Mouse (Mus musculus): Measurements from ENCODE around the gene Fam193a. TPM values are rescaled to one million over a fixed set of nuclear protein-coding genes. Genes with fewer than 3 reads are reported as not detected.

The Fam193a gene
- polyA plus RNA-seq, 1 experiment = 130 TPM

DNA sequence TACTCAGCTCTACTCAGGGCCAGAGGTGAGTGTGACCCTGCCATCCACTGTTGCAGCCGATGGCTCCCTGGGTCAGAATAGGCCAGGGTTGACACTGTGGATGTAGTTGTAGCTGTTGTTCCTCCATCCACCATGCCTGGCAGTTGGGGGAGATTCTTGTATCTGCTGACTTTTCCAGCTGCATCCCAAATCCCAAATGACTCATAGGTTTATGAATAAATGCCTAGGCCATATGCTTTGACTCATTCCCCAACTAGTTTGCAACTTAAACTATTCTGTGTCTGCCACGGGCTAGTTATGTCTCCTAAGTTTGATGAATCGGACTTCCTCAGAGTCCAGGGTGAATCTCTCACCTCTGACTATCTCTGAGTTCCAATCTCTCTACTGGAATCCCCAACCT is 9.5 kb upstream of the Fam193a start:
- no peak for DNase-seq
- 96% methylated on average over 3 of the region's 3 CpGs for WGBS
- Histone ChIP-seq H3K36me3 (ENCODE audit: control insufficient read depth, insufficient read depth, low read length) (peaks cover 20% of the 10 kb centered on the region), H3K27me3 (ENCODE audit: control insufficient read depth, insufficient read depth, low read length) (no peaks in the 10 kb centered on the region), H3K27ac (ENCODE audit: control insufficient read depth, insufficient read depth, low read length) (no peak overlapping the region), H3K4me3 (ENCODE audit: control insufficient read depth, insufficient read depth, low read length) (no peak overlapping the region), H3K4me1 (replicated peaks; ENCODE audit: control insufficient read depth, insufficient read depth, low read length) (no peaks in the 10 kb centered on the region)
- no peak for TF ChIP-seq POLR2A (IDR thresholded peaks at IDR 0.05; ENCODE audit: control insufficient read depth, extremely low read depth, insufficient read depth, low read length, poor library complexity)
- TF ChIP-seq CTCF (IDR thresholded peaks at IDR 0.05; ENCODE audit: borderline replicate concordance, control insufficient read depth, extremely low read depth, insufficient read depth, low read length, poor library complexity) = no peak

DNA sequence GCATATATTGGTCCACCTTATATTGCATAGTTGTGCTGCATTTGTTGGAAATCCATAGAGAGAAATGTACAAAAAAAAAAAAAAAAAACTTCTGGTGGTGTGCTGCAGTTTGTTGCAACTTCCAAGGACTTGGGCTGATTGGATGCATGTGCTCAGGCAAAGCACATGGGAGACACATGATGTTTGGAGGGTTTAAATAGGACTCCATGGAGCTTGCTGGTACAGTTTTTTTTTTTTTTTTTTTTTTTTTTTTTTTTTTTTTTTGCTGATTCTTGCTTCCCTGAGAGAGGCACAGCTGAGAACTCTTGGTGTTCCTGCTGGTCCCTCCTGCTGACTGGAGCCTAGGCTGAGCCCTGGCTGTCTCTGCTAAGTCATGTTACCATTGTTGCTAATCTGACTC is 6.6 kb upstream of the Fam193a start:
- H3K27me3 ChIP-seq (ENCODE audit: control insufficient read depth, insufficient read depth, low read length) = no peaks in the 10 kb centered on the region
- H3K4me3 ChIP-seq (ENCODE audit: control insufficient read depth, insufficient read depth, low read length) = no peak overlapping the region
- no peak for DNase-seq
- H3K27ac ChIP-seq (ENCODE audit: control insufficient read depth, insufficient read depth, low read length) = no peak overlapping the region
- TF ChIP-seq POLR2A (IDR thresholded peaks at IDR 0.05; ENCODE audit: control insufficient read depth, extremely low read depth, insufficient read depth, low read length, poor library complexity) (no peak), CTCF (IDR thresholded peaks at IDR 0.05; ENCODE audit: borderline replicate concordance, control insufficient read depth, extremely low read depth, insufficient read depth, low read length, poor library complexity) (no peak)
- H3K36me3 ChIP-seq (ENCODE audit: control insufficient read depth, insufficient read depth, low read length) = peaks cover 7% of the 10 kb centered on the region
- H3K4me1 ChIP-seq (replicated peaks; ENCODE audit: control insufficient read depth, insufficient read depth, low read length) = no peaks in the 10 kb centered on the region

DNA sequence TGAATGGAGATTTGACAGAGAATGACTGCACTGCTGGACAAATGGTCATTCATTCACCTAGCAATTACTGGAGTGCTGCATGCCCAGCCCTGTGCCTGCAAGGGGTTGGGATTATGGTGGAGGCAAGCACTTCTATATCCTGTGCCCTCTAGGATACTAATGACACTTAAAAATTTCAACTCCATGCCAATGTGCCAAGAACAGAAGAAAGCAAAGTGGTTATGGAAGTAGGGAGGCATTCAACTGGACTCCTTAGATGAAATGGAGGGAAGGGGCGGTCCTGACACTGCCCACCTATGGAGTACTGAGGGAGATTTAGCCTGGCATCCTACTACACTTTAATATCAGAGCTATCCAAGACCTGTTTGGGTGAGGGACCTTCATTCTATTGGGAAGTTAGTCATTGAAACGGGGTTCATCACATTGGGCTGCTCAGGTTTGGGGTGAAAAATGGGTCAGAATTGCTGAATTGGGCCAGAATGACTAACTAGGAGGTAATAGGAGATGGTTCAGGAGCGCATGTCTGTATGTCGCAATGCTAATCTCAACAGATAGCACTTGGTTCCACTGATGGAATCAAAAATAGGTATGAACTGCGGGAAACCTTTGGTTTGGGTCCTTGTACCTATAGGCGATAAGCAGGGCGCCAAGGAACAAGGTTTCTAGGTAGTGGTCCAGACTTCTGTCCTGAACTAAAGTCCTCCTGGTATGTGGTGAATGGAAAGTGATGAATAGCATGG is 1.0 kb upstream of the Fam193a start:
- peaks cover 11% of the 10 kb centered on the region for H3K4me1 ChIP-seq (replicated peaks; ENCODE audit: control insufficient read depth, insufficient read depth, low read length)
- 85% methylated on average over 7 of the region's 7 CpGs for WGBS
- no peak for DNase-seq
- H3K27ac ChIP-seq (ENCODE audit: control insufficient read depth, insufficient read depth, low read length) = peak overlapping the region; percentile 12; the same call in 1 of the 2 replicates
- TF ChIP-seq POLR2A (IDR thresholded peaks at IDR 0.05; ENCODE audit: control insufficient read depth, extremely low read depth, insufficient read depth, low read length, poor library complexity) (no peak), CTCF (IDR thresholded peaks at IDR 0.05; ENCODE audit: borderline replicate concordance, control insufficient read depth, extremely low read depth, insufficient read depth, low read length, poor library complexity) (no peak)
- peak overlapping the region; percentile 80 for H3K4me3 ChIP-seq (ENCODE audit: control insufficient read depth, insufficient read depth, low read length)
- no peaks in the 10 kb centered on the region for H3K36me3 ChIP-seq (ENCODE audit: control insufficient read depth, insufficient read depth, low read length)
- H3K27me3 ChIP-seq (ENCODE audit: control insufficient read depth, insufficient read depth, low read length) = no peaks in the 10 kb centered on the region

DNA sequence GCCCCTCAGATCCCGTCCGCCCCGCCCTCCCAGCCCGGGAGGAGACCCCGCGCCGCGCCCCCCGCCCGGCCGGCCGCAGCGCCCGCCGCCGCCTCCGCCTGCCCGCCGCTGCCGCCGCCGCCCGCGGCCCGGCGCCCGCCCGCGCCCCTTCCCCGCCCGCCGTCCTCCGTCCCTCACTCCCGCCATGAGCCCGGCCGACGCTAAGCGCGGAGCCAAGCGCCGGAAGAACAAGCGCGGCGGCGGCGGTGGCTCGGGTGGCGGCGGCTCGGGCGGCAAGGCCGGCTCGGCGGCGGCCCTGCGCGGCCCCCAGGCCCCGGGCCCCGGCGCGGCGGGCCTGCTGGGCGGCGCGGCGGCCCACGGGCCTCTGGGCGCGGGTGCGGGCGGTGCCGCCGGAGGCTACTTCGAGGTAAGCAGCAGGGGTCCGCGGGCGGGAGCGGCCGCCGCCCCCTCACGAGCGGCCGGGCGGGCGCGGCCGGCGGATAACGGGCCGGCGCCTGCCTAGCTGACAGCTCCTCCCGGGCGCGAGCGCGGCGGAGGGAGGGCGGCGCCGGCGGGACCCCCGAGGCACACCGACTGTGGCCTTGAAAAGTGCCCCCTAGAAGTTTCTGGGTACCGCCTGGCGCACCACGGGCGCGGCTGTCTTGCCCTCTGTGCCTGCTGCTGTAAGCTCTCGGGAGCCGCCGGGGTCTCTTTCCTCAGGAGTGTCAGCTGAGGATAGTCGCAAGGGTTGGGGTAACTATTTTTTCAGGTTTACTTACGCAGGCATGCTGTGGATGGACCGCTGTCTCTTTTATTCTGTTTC is 490 bp downstream of the Fam193a start:
- peaks cover 11% of the 10 kb centered on the region for H3K4me1 ChIP-seq (replicated peaks; ENCODE audit: control insufficient read depth, insufficient read depth, low read length)
- H3K27ac ChIP-seq (ENCODE audit: control insufficient read depth, insufficient read depth, low read length) = no peak overlapping the region
- no peaks in the 10 kb centered on the region for H3K36me3 ChIP-seq (ENCODE audit: control insufficient read depth, insufficient read depth, low read length)
- H3K4me3 ChIP-seq (ENCODE audit: control insufficient read depth, insufficient read depth, low read length) = peak overlapping the region; percentile 91
- WGBS = 13% methylated on average over 114 of the region's 114 CpGs
- DNase-seq = peak; percentile 57
- TF ChIP-seq CTCF (IDR thresholded peaks at IDR 0.05; ENCODE audit: borderline replicate concordance, control insufficient read depth, extremely low read depth, insufficient read depth, low read length, poor library complexity) (no peak), POLR2A (IDR thresholded peaks at IDR 0.05; ENCODE audit: control insufficient read depth, extremely low read depth, insufficient read depth, low read length, poor library complexity) (no peak)
- no peaks in the 10 kb centered on the region for H3K27me3 ChIP-seq (ENCODE audit: control insufficient read depth, insufficient read depth, low read length)

DNA sequence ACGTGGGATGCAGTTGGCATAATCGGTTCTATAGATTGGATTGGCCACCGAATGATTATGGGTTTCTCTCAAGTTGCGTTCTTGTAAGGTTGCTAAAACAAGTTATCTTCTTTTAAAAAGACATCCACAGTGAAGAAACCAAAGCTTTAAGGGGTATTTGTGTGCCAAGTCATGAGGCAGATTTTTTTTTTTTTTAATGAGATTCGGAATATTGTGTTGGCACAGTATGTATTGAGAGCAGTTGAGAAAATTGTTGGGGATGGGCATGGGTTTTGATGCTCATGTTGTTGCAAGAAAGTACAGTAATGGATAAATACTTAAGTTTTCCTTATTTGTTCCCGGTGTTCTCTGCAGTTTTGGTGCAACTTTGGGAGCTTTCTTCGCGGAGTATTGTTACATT is 1.1 kb downstream of the Fam193a start:
- H3K4me1 ChIP-seq (replicated peaks; ENCODE audit: control insufficient read depth, insufficient read depth, low read length) = peaks cover 11% of the 10 kb centered on the region
- no peaks in the 10 kb centered on the region for H3K27me3 ChIP-seq (ENCODE audit: control insufficient read depth, insufficient read depth, low read length)
- TF ChIP-seq POLR2A (IDR thresholded peaks at IDR 0.05; ENCODE audit: control insufficient read depth, extremely low read depth, insufficient read depth, low read length, poor library complexity) = no peak
- TF ChIP-seq CTCF (IDR thresholded peaks at IDR 0.05; ENCODE audit: borderline replicate concordance, control insufficient read depth, extremely low read depth, insufficient read depth, low read length, poor library complexity) = no peak
- DNase-seq = no peak
- WGBS = 43% methylated on average over 8 of the region's 8 CpGs
- H3K27ac ChIP-seq (ENCODE audit: control insufficient read depth, insufficient read depth, low read length) = no peak overlapping the region
- no peaks in the 10 kb centered on the region for H3K36me3 ChIP-seq (ENCODE audit: control insufficient read depth, insufficient read depth, low read length)
- H3K4me3 ChIP-seq (ENCODE audit: control insufficient read depth, insufficient read depth, low read length) = peak overlapping the region; percentile 91

DNA sequence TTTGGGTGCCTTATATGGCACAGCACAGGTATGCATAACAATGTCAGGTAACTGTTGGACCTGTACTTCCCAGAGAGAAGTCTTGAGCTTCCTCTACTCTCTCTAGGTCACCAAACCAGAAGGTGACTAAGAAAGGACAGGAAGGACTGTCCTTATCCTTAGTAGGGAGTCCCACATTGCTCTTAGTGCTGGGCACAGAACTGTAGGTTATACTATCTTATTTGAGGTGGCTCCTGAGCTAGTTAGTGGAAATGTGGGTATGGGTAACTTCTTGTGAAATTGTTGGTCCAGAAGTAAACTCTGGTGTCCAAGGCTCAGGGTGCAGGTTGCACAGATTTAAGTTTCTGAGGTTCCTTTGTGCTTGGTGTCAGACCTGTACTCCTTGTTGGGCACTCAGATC is 2.4 kb downstream of the Fam193a start:
- H3K4me1 ChIP-seq (replicated peaks; ENCODE audit: control insufficient read depth, insufficient read depth, low read length) = peaks cover 11% of the 10 kb centered on the region
- TF ChIP-seq CTCF (IDR thresholded peaks at IDR 0.05; ENCODE audit: borderline replicate concordance, control insufficient read depth, extremely low read depth, insufficient read depth, low read length, poor library complexity) (no peak), POLR2A (IDR thresholded peaks at IDR 0.05; ENCODE audit: control insufficient read depth, extremely low read depth, insufficient read depth, low read length, poor library complexity) (no peak)
- no peaks in the 10 kb centered on the region for H3K27me3 ChIP-seq (ENCODE audit: control insufficient read depth, insufficient read depth, low read length)
- no peaks in the 10 kb centered on the region for H3K36me3 ChIP-seq (ENCODE audit: control insufficient read depth, insufficient read depth, low read length)
- H3K4me3 ChIP-seq (ENCODE audit: control insufficient read depth, insufficient read depth, low read length) = no peak overlapping the region
- no peak for DNase-seq
- H3K27ac ChIP-seq (ENCODE audit: control insufficient read depth, insufficient read depth, low read length) = no peak overlapping the region

Measured in thymus, adult 2 months (tissue).